Mouse (Mus musculus) lung, postnatal 0 days (tissue): ENCODE measurements around the gene Chrdl2.

Source experiments
- CTCF ChIP-seq: IDR thresholded peaks from 2 replicates; pipeline ENCODE4 v1.5.1; 2016; ENCODE audit warnings: antibody characterized with exemption, mild to moderate bottlenecking
- EP300 ChIP-seq: IDR thresholded peaks from 2 replicates; pipeline ENCODE4 v1.6.1; 2016; ENCODE audit warnings: antibody characterized with exemption, mild to moderate bottlenecking, control low read depth

- TF ChIP-seq CTCF: no peak
- TF ChIP-seq EP300: no peak
Measured at GRCm38 (mm10) chr7:100076296-100076695, 70.3 kb downstream of the Chrdl2 start.
